Mouse (Mus musculus) heart, adult 2 months (tissue): Measurements from ENCODE around the gene Tdrd6. TPM values are rescaled to one million over a fixed set of nuclear protein-coding genes. Genes with fewer than 3 reads are reported as not detected.

Experiments
- DNase-seq, 2 experiments: peaks; one replicate each; pipeline ENCODE4 v3.0.0; 2021
- H3K27ac ChIP-seq: fragments of 200-600 bp; 2 replicates; pipeline ENCODE4 v1.8.1; 2022
- H3K27me3 ChIP-seq: fragments of 200-500 bp; 2 replicates; pipeline ENCODE4 v1.6.1; 2012; ENCODE audit warnings: mild to moderate bottlenecking, low read length, inconsistent platforms, mixed read lengths; ENCODE audit not compliant: control insufficient read depth, insufficient read depth
- H3K36me3 ChIP-seq: fragments of 200-500 bp; 2 replicates; pipeline ENCODE4 v1.6.1; 2012; ENCODE audit warnings: low read length, inconsistent platforms; ENCODE audit not compliant: control insufficient read depth, insufficient read depth
- H3K4me1 ChIP-seq: fragments of 200-500 bp; 2 replicates; pipeline ENCODE4 v1.6.1; 2011; ENCODE audit warnings: low read length; ENCODE audit not compliant: control insufficient read depth, insufficient read depth
- H3K4me3 ChIP-seq: fragments of 200-600 bp; 2 replicates; pipeline ENCODE4 v1.8.1; 2022
- H3K79me2 ChIP-seq: fragments of 200-500 bp; replicated peaks from 2 replicates; pipeline ENCODE4 v1.6.1; 2012; ENCODE audit warnings: mild to moderate bottlenecking, inconsistent platforms, low read length, moderate library complexity, mixed read lengths; ENCODE audit not compliant: control insufficient read depth, insufficient read depth
- H3K9ac ChIP-seq: fragments of 200-500 bp; 2 replicates; pipeline ENCODE4 v1.6.1; 2012; ENCODE audit warnings: low read depth, mild to moderate bottlenecking, control low read depth, inconsistent platforms, low read length, mixed read lengths
- CTCF ChIP-seq: fragments of 200-600 bp; IDR thresholded peaks from 2 replicates; pipeline ENCODE4 v1.8.1; 2022; ENCODE audit warnings: antibody characterized with exemption, mild to moderate bottlenecking, moderate library complexity
- EP300 ChIP-seq: fragments of 200-500 bp; IDR thresholded peaks from 2 replicates; pipeline ENCODE4 v1.6.1; 2011; ENCODE audit warnings: low read depth, low read length, control low read depth; ENCODE audit not compliant: insufficient read depth
- POLR2A ChIP-seq: fragments of 200-500 bp; IDR thresholded peaks from 2 replicates; pipeline ENCODE4 v1.6.1; 2011; ENCODE audit warnings: mild to moderate bottlenecking, low read depth, low read length, control low read depth; ENCODE audit not compliant: insufficient read depth
- WGBS: fragments of 180-500 bp; shearing (Covaris S2); methylation state at CpG from one replicate; pipeline ENCODE4 v1.1.7; 2018; 5-methylcytosine and 5-hydroxymethylcytosine counted together
- intact Hi-C: fragments of 180-260 bp; cut with DNase I; formaldehyde crosslinking; loops from one replicate; pipeline ENCODE4 v1.15.1; 2025
- polyA plus RNA-seq: library from polyadenylated mRNA; depleted of rRNA; stranded (reverse); fragments of >200 nt; gene quantifications from 2 replicates; pipeline ENCODE4 v1.2.3, GENCODE M21; 2012; rRNA removed
- total RNA-seq, 2 experiments: library from RNA; stranded (reverse); gene quantifications; 2 replicates each; pipeline ENCODE4 v1.2.3; 2021

The Tdrd6 gene
- total and polyA plus RNA-seq, 3 experiments = 0.02 TPM; not detected in 2

- peak; percentile 47; the same call in 1 of the 2 replicates for TF ChIP-seq POLR2A
- no peak for TF ChIP-seq EP300
- no peak for TF ChIP-seq CTCF
- peak; percentile 60 for DNase-seq
- Histone ChIP-seq H3K4me1 (no peaks in the 10 kb centered on the region), H3K4me3 (peak within 1 kb of the TSS; percentile 50), H3K9ac (peak within 1 kb of the TSS; percentile 52), H3K27ac (peak within 1 kb of the TSS; percentile 31; the same call in 1 of the 2 replicates), H3K36me3 (no peaks in the 10 kb centered on the region), H3K27me3 (no peaks in the 10 kb centered on the region), H3K79me2 (no peaks in the 10 kb centered on the region)
- 2% methylated on average over 34 of the region's 34 CpGs for WGBS
- intact Hi-C loops = no loop called here
These were observed 61.9 kb downstream of the Tdrd6 start, which contains the start of gene Pla2g7 for GRCm38 (mm10) chr17:43567992-43568888. Pla2g7 (plus strand) TSS chr17:43568098.

GRCm38 (mm10) chr17:43567593-43567991 lies 62.5 kb downstream of the Tdrd6 start:
- no peak for DNase-seq
- intact Hi-C loops = no loop called here
- TF ChIP-seq EP300 (no peak), POLR2A (no peak), CTCF (no peak)
- no peak overlapping the region for H3K27ac ChIP-seq
- no peaks in the 10 kb centered on the region for H3K27me3 ChIP-seq
- H3K4me3 ChIP-seq = no peak overlapping the region
- WGBS = 23% methylated on average over 12 of the region's 12 CpGs
- no peaks in the 10 kb centered on the region for H3K79me2 ChIP-seq
- H3K9ac ChIP-seq = no peak overlapping the region
- no peaks in the 10 kb centered on the region for H3K36me3 ChIP-seq
- no peaks in the 10 kb centered on the region for H3K4me1 ChIP-seq

Other genes starting within 250 kb of the Tdrd6 start
- gene Mep1a, start 127.5 kb downstream of the Tdrd6 start, total RNA-seq = not detected
- not detected in 2 replicates for gene Mep1a, start 127.5 kb downstream of the Tdrd6 start, polyA plus RNA-seq
- not detected for gene Ankrd66, start 86.7 kb downstream of the Tdrd6 start, total RNA-seq
- 0.25 TPM in 1 of 2 replicates, not detected in the other for gene Ankrd66, start 86.7 kb downstream of the Tdrd6 start, polyA plus RNA-seq
- gene Pla2g7, start 62.2 kb downstream of the Tdrd6 start, total RNA-seq = 1 to 10 TPM; 5.8 to 6.2 TPM
- gene Pla2g7, start 62.2 kb downstream of the Tdrd6 start, polyA plus RNA-seq = 3.5 and 5.3 TPM in 2 replicates
- 1 to 10 TPM; 2.2 to 2.3 TPM for gene Slc25a27, start 36.9 kb upstream of the Tdrd6 start, total RNA-seq
- 3.2 and 4.9 TPM in 2 replicates for gene Slc25a27, start 36.9 kb upstream of the Tdrd6 start, polyA plus RNA-seq
- 1 to 10 TPM; 3.5 to 4.9 TPM for gene Cyp39a1, start 37.1 kb upstream of the Tdrd6 start, total RNA-seq
- gene Cyp39a1, start 37.1 kb upstream of the Tdrd6 start, polyA plus RNA-seq = 2.1 and 5.0 TPM in 2 replicates
- 100 to 1,000 TPM; 382 to 439 TPM for gene Rcan2, start 171.1 kb upstream of the Tdrd6 start, total RNA-seq
- 195 and 279 TPM in 2 replicates for gene Rcan2, start 171.1 kb upstream of the Tdrd6 start, polyA plus RNA-seq